Mouse (Mus musculus) gastrocnemius, postnatal 36 days (tissue): ENCODE results near the gene Adam22. TPM values are rescaled to one million over a fixed set of nuclear protein-coding genes. Genes with fewer than 3 reads are reported as not detected.

ENCODE experiments used
- DNase-seq, 2 experiments: peaks; one replicate each; pipeline ENCODE4 v3.0.0; 2022
- intact Hi-C: fragments of 180-260 bp; cut with DNase I; formaldehyde crosslinking; loops from one replicate; pipeline ENCODE4 v1.15.1; 2025
- long read RNA-seq, 2 experiments: library from polyadenylated mRNA; stranded (forward); transcript quantifications; one replicate each; pipeline ENCODE4 v2.0.0; 2021
- total RNA-seq, 2 experiments: library from RNA; stranded (reverse); gene quantifications; 2 replicates each; pipeline ENCODE4 v1.2.3; 2021

Gene Adam22
- 1 to 10 TPM; 1.6 to 2.0 TPM for total RNA-seq
- long read RNA-seq, experiment 1, result 0 reads
- long read RNA-seq, experiment 2, result 0 reads

DNA sequence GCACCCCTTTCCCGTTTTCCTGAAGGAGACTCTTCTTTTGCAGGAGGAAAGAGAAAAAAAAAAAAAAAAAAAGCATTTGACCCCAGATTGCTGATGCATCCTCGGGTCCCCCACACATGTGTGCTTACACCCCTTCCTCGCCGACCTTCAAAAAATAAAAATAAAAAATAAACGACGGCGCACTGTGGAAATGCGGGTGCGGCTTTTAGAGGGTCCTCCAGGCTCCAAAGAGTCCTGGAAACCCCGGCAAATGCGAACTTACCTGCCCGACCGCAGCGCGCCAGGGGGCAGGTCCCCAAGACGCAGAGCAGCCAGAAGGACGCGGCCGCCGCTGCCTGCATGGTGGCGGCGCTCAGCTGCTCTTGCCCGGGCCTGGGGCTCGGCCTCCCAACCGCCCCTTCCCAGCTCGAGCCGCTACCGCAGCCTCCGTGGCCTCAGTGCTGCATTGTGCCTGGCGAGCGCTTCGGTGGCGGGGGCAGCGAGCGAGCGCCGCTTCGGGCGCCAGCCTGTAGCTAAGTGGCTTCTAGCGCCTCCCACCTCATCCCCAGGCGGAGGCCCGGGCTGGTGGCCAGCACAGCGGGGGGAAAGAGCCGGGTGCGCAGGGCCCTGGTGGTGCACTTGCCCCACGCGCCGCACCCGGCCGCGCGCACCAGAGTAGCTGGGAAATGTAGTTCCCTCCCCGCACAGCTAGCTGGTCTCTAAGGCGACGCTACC, at the start of gene Adam22:
TSS of gene Adam22 (minus strand) at position 547 of the 714 bp plus-strand sequence.
- intact Hi-C loops, result loop anchor here (10.0 kb wide), 1 partner anchor 203 kb away; no protein-coding TSS in a partner anchor
- DNase-seq, result peak; percentile 65 to 81

DNA sequence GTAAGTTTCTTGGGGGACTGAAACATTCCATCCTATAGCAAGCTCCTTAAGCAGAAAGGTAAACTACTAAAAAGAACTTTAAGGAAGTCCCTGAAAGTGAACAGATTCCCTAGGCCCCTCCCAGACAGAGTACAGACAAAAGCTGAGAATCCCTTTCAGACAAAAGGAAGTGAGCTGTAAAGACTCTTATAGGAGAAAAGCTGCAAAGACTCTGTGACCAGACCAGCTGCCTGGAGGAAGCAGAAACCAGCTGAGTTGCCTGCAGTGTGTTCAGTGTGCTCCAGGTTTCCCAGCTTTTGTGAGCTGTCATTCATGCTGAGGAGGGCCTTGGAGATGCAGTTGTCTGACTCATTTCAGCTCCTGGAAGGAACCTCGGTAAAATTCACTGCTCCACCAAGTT, 49.5 kb upstream of the Adam22 start:
- intact Hi-C loops, result no loop called here
- DNase-seq, result no peak

DNA sequence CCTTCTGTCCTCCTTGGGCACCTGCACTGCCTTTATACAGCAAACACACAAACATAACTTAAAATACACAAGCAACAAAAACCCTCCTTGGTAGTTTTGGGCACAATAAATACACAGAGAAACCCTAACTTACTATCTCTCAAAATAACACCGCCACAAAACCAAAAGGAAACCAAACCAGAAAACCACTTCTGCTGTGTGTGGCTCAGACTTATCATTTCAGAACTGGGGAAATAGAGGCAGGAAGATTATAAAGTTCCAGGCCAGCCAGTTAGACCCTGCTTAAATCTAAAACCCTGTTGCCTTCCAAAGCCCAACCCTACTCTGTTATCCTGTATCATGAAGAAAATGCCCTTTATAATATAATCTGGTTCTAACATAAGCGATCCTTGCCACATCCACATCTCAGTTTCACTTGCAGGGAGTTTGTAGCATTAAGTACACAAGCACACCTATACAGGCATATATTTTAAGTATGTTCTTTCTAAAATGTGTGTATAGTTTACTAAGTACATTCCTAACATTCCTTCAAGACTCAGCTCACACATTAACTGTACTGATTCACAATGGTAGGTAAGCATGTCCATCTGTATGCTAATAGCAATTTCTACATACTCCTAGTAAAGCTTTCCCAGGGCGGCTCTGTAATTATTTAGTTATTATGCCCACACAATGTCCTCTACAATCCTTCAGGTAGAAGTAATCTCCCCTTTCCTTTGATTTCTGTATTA, 48.9 kb upstream of the Adam22 start:
- DNase-seq, result no peak
- intact Hi-C loops, result no loop called here

DNA sequence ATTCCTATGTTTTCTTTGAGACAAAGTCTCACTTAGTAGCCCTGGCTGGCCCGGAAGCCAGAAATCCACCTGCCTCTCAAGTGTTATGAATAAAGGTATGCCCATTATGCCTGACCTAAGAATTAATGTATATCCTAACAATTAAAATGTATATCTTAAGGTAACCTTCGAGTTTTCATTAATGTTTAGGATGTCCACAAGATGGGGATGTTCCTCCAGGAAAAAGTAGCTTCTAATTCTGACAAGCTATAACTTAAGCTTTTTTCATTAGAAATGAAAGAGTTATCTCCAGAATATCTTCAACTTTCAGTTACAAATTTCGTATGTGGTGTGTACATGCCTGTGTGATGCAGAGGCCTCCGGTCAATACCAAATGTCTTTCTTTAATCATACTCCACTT, 40.8 kb upstream of the Adam22 start:
- DNase-seq, result no peak
- intact Hi-C loops, result no loop called here

DNA sequence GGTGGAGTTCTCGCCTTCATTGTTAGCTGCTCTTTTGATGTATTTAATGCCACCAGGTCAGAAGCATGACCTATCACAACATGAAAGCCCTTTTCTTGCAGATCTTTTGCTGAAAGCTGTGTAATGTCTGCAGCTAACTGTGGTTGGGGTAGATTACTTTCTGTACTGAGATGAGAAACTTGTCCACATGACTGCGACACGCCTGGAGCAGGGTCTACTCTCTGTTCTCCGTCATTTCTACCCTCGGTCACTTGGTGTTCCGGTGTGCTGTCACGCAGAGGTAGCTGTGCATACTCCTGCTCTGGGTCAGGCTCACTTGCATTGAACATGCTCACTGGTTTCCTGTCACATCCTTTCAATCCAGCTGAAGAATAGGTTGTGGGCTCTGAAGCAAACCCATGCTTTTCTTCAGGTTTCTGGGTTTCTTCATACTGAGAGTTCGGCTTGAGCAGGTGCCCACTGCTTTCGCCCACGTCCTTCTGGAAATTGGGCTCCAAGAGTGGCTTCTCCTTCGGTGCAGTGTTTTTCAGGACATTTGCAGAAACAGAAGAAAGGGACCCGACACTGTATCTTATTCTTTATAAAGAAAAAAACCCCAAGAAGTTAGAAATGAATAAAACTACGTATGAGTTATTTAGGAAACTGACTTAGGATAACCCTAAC, 29.8 kb upstream of the Adam22 start:
- no peak for DNase-seq
- intact Hi-C loops, result no loop called here

DNA sequence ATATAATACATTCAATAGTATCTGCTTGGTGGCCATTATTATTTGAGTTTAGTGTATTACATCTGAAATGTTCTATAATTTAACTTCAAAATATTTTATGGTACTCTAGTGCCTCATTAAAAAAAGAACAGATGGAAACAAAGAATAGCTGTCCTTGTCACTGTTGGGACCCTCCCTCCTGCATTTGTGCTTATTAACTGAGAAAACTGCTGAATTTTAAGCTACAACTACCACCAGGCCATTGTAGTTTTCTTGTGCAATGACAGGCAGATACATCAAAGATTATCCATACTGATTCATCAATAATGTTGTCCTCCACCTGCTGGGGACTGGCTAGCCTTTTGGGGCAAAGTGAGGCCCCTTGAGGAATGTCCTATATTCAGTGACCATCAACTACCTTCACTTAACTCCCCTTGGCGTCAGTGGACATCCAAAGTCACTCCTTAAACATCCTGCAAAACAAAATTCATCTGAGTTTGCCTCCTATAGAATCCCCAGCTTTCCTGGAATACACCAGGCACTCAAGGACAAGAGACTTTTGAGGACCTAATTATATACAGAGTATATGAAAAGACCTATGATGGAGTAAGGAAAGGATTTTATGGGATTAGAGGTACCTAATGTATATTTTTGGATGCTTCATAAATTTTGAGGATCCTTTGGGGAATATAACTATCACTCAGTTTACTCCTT, 26.1 kb upstream of the Adam22 start:
- intact Hi-C loops, result no loop called here
- no peak for DNase-seq

DNA sequence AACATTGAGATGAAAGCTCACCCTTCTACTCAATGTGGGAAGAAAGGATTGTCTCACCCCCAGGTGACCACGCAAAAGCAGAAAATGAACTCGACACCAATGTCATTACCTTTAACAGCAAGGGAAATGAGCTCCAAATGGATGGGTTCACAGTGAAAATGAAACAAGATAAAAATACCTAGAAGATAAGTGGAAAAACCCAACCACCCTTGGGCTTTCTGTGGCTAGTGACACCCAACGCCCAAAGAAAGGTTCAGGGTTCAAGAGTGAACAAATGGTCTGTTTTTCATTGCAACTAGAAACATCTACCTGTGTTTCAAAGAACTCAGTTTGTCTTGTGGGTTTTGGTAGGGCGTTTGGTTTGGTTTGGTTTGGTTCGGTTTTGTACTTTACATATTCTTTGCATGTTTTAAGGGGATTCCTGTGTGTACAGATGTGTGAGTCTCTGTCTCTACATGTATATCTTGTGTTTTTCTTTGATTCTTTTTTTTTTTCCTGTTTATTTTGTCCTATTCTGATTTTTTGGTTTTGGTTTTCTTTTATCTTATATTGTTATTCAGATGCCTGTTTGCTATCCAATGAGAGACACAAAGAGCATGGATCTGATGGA, 6.4 kb upstream of the Adam22 start:
- intact Hi-C loops, result no loop called here

DNA sequence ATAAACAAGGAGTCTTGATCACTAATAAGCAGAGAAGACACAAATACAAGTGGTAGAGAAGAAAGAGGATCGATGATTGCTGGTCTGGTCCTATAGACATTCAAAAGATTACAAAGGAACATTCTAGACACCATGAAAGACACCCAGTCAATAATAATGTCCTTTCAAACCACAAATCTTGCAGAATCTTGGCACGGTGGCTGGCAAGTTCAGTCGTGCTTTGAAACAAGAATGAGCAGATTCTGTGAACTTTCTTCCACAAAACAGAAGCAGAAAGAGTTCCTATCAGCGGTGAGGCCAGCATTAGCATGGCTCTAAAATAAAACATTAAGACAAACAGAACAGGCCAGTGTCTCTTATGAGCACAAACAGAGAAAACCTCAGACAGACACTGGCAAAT, 5.5 kb upstream of the Adam22 start:
- intact Hi-C loops, result no loop called here
- no peak for DNase-seq

More for the DNA sequence above, 6.4 kb upstream of the Adam22 start:
- DNase-seq, result no peak

DNA sequence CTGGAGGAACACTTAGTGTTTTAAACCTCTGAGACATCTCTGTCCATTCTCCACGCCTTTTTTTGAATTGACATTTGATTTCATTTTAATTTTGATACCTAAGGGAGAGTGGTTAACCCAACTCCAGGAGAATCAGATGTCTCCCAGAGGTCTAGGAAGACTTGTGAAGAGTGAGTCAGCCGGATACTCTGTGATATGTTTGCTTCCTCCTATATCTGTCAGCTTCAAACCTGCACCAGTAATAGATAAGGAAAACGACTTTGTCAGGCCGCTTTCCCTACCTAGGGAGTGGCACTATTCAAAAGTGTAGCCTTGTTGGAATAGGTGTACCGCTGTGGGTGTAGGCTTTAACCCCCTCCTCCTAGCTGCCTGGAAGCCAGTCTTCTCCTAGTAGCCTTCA, 821 bp upstream of the Adam22 start:
- DNase-seq, result no peak
- intact Hi-C loops, result loop anchor here (10.0 kb wide), 1 partner anchor 204 kb away; no protein-coding TSS in a partner anchor

DNA sequence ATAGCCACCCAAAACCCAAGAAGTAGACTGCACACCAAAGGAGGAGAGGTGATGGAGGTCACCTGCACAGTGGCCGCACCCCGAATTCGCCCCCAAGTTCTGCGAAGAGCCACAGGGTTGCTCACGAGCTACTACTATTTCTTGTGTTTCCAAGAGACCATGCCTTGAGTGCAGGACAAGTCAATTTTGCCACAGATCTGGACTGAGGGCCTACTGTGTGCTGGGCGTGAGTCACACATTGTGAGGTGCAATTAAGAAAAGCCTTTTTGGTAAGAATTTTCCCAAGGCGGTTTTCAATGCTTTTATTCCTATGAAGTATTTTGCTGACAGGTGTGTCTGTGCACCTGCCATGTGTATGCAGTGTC, 350 bp upstream of the Adam22 start:
- no peak for DNase-seq
- intact Hi-C loops, result loop anchor here (10.0 kb wide), 1 partner anchor 204 kb away; no protein-coding TSS in a partner anchor

DNA sequence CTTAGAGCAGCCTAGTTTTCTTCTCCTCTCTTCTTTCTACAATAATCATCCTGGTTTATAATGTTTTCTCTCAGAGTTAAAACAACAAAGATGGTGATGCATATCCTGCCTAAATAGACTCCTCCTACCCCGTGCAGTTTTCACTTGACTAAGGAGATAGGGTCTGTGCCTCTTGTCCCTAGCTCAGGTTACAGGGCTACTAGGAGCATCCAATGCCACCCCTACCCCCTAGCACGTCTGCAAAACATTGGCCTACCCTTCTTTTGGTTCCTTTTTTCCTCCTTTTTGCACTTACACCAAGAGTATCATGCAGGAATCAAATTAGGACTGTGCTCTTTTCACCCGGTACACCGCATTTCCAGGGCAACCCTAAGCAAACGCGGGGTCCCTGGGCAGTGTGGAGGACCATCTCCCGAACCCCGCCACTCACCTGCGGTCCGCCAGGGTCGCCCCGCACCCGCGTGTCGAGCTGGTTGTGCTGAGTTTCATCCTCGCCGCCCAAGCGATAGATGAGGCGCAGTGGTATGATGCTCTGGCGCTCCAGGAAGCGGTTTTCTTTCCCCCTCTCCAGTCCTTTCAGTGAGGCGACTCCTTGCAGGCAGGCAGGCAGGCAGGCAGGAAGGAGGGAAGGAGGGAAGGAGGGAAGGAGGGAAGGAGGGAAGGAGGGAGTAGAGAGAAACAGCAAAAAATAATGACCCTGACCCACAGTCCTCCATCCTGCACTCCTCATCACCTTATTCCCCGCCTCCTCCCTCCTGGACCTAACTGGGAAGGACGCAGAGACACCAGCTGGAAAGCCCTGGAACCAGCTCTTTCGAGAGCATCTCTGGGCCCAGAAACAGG, 968 bp downstream of the Adam22 start:
- DNase-seq, result no peak
- intact Hi-C loops, result loop anchor here (10.0 kb wide), 1 partner anchor 202 kb away; no protein-coding TSS in a partner anchor

DNA sequence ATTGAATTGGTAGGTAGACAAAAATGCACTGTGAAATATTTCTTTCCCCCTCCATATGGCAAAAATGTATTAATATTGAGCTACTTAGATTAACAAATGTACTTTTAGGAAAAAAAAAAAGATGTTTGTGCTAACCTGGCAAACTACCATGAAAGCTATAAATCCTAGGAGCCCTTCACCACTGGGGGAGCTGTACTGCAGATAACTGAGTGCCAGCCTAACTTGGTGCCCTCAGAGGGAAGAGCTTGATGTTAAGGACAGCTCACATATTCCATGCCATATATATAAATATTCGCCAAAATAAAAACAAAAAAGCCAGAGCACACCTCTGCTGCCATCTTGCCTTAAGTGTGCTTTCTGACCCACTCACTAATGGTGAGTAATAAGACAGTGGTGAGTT, 5.6 kb downstream of the Adam22 start:
- DNase-seq, result no peak
- intact Hi-C loops, result loop anchor here (10.0 kb wide), 1 partner anchor 198 kb away; no protein-coding TSS in a partner anchor

DNA sequence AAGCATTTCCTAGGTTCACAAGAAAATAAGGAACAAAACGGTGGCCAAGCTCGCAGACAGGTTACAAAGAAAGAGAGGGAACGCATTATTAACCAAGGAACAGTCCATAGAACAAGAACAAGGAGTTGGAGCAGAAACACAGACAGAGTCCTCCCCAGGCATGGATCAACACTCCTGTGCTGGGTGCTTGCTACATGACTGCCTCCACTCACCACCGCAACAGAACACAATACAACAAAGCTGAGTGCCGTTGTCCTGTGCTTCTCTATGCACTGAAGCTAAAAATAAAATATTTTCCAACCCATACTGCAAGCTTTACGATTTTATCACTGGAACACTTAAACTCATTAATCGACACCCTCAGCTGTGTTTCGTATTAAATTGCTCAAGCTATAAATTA, 10.3 kb downstream of the Adam22 start:
- intact Hi-C loops, result no loop called here
- no peak for DNase-seq

DNA sequence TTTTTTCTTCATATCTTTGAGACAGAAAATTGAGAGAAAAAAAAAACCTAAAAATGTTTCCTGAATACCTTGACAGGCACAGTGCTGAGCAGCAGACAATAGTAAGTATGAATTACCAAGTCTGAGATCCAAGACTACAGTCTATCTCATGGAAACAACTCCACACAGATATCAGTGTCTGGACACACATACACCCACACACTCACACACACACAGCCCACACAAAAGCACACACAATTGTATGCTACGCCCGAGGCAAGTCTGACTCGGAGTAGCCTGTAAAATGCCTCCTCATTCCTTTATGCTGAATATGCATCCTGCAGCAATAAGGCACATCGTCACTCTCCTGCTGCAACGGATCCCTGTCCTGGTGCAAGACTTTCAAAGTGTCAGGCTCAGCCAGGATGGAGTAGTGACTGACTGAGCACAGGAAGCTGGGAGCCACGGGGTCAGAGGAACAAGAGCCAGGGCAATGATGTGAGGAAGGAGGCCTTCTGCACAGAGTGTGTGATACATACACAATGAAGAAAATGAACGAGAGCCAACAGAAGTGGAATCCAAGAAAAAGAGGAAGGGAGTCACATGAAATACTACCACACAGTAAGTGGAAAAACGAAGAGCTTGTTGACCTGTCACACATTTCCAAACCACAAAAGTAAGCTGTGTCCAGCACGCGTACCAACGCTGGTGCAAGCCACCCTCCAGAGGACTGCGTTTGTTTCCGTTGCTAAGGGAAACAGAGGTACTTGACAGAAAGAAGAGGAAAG, 10.9 kb downstream of the Adam22 start:
- intact Hi-C loops, result no loop called here
- no peak for DNase-seq

DNA sequence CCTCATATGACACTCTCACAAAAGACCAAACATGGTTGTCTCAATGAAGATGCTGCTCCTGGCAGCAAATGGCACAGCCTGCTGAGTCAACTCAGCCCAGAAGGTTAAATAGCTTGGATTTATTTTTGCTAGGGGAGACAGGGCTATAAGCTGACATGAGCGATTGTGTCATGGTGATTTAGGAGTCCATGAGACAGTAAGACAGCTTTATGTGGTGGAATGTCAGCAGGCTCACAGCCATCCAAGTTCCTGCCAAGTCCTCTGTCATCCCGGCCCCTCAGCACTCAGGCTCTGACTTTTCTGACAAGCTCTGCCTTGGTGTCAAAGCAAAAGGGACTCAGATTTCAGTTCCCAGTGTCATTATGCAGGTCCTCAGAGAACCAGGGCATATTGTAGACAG, 11.6 kb downstream of the Adam22 start:
- DNase-seq, result no peak
- intact Hi-C loops, result no loop called here

DNA sequence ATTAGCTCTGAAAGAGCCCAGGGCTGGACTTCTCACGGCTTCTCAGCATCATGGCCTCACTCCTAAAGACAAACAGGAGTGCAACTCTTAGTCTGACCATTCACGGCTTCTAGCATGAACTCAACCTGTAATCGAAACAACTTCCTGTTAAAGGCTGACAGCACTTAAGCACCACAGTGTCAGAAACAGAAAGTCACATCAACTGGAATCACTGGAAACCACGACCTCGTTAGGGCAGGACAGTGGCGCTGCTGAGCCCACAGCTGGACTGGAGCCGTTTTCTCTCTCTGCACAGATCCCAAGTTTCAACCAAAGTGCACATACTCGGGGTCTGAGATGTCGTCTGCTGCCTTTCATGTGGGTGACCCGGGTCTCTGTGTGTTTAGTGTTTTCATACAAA, 18.4 kb downstream of the Adam22 start:
- DNase-seq, result no peak
- intact Hi-C loops, result no loop called here

DNA sequence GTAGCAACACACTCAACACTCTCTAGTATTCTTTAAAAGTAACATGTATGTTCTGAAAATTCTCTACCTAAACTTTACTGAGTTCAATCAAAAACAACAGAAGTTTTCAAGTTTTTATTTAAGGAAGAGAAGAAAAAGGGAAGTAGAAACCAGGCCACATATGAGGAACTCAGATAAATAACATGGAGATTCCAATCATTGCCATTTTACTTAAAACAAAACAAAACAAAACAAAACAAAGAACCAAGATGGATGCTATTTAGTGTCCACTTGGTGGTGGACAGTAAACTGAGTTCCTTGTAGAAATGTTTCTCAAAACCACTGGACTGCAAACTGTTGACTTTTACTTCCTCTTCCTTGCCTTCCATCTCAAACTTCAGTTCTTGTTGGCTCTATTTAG, 21.6 kb downstream of the Adam22 start:
- DNase-seq, result no peak
- intact Hi-C loops, result no loop called here

DNA sequence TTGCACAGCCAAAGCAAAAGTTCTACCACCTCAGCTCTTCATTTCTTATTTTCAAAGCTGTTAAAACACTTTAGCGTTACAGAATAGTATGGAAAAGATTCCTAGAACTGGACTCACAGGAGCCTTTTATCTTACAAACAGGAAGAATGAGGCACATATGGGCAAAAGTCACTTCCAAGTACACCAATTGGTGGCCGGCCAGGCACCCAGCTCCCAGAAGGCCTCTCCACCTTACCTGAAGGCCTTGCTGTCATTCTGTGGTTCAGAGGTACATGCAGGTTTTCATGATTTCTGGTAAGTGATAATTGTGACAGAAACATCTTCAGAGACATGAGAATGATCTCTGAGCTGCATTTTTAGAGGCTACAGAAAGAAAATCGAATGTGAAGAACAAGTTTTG, 24.7 kb downstream of the Adam22 start:
- no peak for DNase-seq
- intact Hi-C loops, result no loop called here

DNA sequence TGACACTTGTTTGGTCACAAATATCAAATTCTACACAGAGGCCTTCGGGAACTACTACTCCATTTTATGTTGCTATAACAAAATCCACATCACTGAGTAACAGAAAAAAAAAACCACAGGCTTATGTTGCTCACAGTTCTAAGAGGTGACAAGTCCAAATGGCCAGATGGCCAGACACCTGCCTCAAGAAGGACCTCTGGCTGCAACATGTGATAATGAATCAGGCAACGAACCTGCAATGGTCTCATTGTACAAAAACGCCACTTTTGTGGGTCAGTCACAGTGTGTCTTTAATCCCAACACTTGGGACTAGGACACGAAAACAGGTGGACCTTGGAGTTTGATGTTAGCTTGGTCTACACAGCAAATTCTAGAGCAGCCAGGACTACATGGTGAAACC, 26.3 kb downstream of the Adam22 start:
- intact Hi-C loops, result no loop called here
- DNase-seq, result no peak
